Mouse (Mus musculus) heart, postnatal 36 days (tissue): ENCODE measurements around the gene A530064D06Rik. TPM values are rescaled to one million over a fixed set of nuclear protein-coding genes. Genes with fewer than 3 reads are reported as not detected.
"Not testable (repeated sequence)": the region's sequence is repeated elsewhere in the genome, so short reads cannot be mapped to it uniquely, and the experiment has no call there.

Experiments used
- DNase-seq, 2 experiments: peaks; one replicate each; pipeline ENCODE4 v3.0.0; 2021 to 2022
- intact Hi-C: fragments of 180-260 bp; cut with DNase I; formaldehyde crosslinking; loops from one replicate; pipeline ENCODE4 v1.15.1; 2025
- total RNA-seq, 2 experiments: library from RNA; stranded (reverse); gene quantifications; 2 replicates each; pipeline ENCODE4 v1.2.3; 2021

A530064D06Rik gene
- not detected for total RNA-seq

DNA sequence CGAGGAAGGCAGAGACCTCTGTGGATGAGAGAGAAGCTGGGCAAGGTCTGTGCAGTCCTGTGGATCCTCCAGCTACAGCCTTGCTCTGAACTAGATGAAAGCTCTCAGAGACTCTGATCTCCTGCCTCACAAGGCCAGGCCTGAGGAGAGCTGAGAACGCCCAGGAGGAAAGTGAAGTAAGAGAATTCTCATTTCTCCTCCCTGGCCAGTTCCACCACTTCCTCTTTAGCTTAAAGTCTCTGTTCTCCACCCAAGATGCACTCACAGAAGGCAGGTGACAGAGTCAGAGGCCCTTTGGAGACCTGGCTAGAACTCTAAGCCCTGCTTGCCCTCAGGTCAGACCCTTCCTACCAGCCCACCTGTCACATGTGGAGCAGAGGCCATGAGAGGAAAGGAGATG is at the start of gene A530064D06Rik:
TSS of gene A530064D06Rik (minus strand) at position 173 of the 400 bp plus-strand sequence.
- DNase-seq, intact Hi-C loops: not testable (repeated sequence)

DNA sequence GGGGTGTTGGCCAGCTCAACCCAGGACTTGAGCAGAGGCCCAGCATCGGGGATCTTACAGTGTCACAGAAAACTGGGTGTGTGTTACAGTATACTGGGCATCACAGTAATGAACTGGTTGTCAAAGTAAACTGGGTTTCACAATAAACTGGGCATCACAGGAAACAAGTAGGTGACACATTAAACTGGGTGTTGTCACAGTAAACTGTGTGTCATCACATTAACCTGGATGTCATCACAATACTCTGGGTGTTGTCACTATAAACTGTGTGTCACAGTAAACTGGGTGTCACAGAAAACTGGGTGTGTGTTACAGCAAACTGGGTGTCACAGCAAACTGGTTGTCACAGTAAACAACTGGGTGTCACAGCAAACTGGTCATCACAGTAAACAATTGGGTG is 48.4 kb upstream of the A530064D06Rik start:
- intact Hi-C loops: no loop called here

DNA sequence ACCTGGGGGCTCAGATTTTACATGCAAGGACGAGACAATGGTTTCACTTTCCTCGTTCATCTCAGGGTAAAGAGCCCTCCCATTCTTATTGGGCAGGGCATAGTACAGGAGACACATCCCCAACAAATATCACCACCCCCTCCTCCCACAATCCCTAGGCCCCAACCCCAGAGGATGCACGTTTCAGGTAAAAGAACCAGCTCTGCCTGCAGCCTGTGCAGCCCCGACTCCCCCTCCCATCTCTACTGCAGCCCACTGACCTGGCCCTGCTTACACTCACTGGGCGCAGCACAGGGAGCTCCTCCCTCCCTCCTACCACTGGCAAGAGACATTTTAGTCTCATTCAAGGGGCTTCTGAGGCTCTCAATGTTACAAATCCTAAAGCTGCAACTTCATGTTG is 46.4 kb upstream of the A530064D06Rik start:
- DNase-seq: no peak
- intact Hi-C loops: no loop called here

More for the DNA sequence above, 48.4 kb upstream of the A530064D06Rik start:
- no peak for DNase-seq

DNA sequence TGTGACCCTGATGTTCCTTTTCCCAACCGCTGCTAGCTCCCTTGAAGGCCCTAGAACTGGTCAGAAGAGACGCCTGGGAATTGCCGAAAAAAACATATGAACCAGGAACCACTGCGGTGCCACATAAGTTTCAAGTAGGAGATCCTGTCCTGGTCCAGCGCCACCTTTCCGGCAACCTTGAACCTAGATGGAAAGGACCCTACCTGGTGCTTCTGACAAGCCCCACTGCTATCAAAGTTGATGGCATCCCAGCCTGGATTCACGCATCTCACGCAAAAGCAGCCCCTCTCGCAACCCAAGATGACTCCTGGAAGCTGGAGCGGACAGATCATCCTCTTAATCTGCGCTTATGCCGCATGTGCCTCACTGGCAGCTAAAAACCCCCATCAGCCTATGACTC is 45.5 kb upstream of the A530064D06Rik start:
- intact Hi-C loops: no loop called here
- no peak for DNase-seq

DNA sequence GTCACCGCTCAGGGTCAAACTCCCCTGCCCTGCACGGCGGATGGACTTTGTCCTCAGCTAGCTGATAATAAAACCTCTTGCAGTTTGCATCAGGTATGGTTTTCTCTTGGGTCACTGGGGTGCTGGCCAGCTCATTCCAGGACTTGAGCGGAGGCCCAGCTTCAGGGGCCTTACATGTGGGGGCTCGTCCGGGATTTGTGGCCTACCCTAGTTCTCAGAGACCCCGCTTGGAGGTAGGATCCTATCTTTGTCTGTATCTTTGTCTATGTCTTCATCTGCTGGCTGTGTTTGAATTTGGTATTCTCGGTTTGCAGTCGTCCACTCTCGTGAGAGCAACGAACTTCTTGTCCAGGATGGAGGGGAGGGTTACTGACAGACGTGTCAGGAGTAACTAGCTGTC is 36.0 kb upstream of the A530064D06Rik start:
- DNase-seq: no peak
- intact Hi-C loops: no loop called here

DNA sequence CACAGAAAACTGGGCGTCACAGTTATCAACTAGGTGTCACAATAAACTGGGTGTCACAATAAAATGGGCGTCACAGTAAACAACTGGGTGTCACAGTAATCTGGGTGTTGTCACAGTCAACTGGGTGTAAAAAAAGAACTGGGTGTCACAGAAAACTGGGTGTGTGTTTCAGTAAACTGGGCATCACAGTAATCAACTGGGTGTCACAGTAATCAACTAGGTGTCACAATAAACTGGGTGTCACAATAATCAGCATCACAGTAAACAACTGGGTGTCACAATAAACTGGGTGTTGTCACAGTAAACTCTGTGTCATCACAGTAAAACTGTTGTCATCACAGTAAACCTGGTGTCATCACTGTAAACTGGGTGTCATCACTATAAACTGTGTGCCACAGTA is 25.3 kb upstream of the A530064D06Rik start:
- intact Hi-C loops: no loop called here
- no peak for DNase-seq

DNA sequence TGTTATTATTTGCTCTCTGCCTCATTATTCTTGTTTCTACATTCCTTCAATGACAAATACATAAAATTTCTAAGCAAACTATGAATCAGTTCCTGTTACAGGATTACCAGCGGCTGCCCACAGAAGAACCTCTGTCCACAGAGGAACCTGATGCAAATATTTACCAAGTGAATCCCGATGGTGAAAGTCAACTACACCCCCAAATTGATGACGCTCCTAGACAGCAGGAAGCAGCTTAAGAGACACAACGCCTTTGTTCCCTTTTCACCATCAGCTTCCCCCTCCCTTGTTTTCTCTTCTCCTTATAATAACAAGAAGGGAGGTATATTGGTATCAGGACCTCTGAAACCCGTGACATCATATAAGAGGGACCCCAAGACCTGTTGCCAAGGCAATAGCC is 18.2 kb upstream of the A530064D06Rik start:
- intact Hi-C loops: no loop called here
- no peak for DNase-seq

DNA sequence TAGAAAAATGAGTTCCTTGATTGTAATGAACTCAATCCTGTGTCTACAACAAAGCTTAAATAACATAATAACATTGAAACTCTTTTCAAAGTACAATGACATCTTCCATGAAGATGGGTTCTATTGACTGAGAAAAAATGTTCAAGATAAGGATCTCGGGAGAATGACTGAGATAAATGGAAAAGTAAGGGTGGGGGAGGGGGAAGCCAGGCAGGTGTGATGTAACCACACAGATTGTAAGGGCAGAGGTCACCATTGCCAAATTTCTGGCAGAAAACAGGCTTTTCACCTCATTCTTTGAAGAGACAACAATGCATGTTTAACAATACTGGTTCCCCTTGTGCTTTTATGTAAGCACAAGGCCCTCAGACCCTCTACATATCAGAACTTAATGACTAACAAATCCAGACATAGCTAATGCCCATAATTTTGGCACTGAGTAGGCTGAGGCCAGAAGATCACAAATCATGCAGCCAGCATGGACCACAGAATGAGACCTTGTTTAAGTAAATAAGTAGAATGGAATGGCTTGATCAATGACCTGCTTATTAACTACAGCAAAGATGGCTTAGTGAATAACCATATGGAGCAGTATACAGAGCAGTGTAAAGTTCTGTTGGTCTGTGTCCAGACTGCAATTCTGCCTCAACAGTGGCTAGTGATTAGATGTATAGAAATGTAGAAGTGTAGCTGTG is 9.5 kb downstream of the A530064D06Rik start:
- no peak for DNase-seq

DNA sequence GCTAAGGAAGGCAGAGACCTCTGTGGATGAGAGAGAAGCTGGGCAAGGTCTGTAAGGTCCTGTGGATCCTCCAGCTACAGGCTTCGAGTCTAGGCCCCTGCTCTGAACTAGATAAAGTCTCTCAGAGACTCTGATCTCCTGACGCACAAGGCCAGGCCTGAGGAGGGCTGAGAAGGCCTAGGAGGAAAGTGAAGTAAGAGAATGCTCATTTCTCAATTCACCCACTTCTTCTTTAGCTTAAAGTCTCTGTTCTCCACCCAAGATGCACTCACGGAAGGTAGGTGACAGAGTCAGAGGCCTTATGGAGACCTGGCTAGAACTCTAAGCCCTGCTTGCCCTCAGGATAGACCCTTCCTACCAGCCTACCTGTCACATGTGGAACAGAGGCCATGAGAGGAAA is 21.0 kb downstream of the A530064D06Rik start, which contains the start of gene 9830107B12Rik:
TSS of gene 9830107B12Rik (minus strand) at position 149 of the 400 bp plus-strand sequence.
- no peak for DNase-seq
- intact Hi-C loops: loop anchor here (10.0 kb wide), 1 partner anchor 169 kb away; the partner anchor contains the start of gene B430306N03Rik

More for the DNA sequence above, 9.5 kb downstream of the A530064D06Rik start:
- intact Hi-C loops: loop anchor here (2.0 kb wide), 1 partner anchor 23 kb away; no protein-coding TSS in a partner anchor

DNA sequence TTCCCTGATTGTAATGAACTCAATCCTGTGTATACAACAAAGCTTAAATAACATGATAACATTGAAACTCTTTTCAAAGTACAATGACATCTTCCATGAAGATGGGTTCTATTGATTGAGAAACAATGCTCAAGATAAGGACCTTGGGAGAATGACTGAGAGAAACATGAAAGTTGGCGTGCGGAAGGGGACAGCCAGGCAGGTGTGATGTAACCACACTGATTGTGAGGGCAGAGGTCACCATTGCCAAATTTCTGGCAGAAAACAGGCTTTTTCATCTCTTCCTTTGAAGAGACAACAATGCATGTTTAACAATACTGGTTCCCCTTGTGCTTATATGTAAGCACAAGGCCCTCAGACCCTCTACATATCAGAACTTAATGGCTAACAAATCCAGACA is 34.3 kb downstream of the A530064D06Rik start:
- DNase-seq: no peak
- intact Hi-C loops: no loop called here

DNA sequence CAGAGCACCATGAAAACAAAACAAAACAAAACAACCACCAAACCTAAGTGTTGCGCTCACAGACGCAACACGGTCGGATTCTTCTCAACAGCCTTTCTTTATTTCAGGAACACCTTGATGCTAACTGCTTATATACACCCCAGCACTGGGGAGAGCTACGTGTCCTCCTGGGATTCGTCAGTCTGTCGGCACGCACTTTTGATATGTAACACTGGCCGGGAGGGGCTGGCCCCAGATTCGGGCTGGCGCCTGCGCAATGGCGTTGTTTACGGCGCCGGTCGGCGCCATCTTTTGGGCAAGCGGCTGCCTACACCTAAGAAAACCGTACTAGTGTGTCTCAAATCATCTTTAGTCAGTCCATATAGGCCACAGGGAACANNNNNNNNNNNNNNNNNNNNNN is 46.6 kb downstream of the A530064D06Rik start:
- DNase-seq: no peak
- intact Hi-C loops: no loop called here

DNA sequence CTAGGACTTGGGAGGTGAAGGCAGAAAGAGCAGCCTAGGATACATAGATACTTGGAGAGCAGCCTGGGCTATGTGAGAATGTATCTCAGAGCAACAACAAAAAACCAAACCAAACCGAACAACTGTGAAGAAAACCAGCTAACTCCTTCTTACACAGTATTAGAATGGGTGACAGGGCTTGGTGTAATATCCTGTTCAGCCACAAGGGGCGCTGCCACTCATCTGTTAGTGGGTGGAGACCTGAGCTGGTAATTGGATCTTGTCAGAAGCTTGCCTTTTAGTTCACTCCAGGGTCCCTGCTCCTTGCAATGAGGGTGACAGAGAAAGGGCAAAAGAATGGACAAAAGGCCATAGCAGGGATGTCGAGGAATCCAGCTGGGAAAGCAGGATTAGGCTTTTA is 47.4 kb downstream of the A530064D06Rik start:
- intact Hi-C loops: no loop called here
- peak; percentile 69 to 83 for DNase-seq

DNA sequence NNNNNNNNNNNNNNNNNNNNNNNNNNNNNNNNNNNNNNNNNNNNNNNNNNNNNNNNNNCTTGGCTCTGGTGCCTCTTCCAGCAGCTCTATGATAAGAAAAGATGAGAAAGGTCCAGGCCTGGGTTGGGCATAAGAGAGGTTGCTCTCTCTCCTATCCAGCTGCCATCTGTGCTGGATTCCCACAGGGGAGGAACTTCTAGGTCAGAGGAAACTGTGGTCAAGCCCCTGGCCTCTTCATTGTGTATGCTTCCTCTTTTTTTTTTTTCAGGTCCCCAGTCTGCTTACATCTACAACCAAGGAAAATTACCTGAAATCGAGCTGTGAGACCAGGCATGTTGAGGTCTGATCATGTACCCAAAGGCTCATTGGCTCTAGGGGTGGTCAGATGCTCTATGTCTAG is 48.5 kb downstream of the A530064D06Rik start:
- DNase-seq: no peak
- intact Hi-C loops: no loop called here

DNA sequence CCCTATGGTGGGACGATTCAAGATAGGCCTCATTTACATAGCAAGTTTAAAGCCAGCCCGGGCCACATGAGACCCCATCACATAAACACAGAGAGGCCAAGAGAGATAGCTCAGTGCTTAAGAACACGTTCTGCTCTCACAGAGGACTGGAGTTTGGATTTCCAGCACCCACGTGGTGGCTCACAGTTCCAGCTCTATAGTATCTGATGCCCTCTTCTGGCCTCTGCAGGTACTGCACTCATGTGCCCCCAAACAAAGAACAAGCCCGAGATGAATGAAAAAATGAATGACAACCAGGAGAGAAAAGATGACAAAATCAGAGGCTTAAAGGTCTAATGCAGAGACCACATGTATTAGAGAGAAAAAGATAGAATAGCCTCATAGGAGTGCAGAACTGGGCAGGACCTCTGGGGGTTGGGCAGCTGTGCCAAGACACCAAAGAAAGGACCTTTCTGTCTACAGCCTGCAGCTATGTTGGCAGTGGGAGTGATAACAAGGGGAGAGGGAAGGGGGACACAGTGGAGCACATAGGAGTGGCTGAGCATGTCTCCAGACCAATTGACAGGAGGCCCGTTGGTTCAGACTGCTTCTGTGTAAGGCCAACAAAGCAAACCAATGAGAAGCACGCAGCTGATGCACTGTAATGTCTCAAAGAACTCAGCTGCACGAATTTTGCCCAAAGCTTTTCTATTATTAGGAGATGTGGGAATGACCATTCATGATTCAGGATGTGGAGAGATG is 56.4 kb downstream of the A530064D06Rik start:
- intact Hi-C loops: no loop called here

DNA sequence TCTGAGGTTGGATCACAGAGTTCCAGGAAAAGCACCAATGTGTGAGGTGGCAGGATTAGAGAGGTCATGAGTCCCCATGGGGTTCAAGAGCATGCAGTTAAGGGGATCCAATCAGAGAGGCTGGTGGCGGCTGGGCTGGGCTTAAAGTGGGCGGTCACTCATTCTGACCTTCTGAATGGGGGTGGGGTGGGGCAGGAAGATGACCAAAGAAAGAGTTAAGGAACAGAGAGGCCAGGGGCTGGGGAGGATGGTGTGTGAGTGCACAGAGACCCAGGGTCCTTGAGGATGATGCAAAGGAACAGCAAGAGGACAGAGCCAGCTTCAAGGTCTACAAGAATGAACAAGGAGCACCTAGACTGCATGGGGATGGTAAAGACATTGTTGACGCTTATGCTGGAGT is 58.6 kb downstream of the A530064D06Rik start:
- DNase-seq: no peak
- intact Hi-C loops: no loop called here

More for the DNA sequence above, 56.4 kb downstream of the A530064D06Rik start:
- DNase-seq: peak; percentile 24 to 48

DNA sequence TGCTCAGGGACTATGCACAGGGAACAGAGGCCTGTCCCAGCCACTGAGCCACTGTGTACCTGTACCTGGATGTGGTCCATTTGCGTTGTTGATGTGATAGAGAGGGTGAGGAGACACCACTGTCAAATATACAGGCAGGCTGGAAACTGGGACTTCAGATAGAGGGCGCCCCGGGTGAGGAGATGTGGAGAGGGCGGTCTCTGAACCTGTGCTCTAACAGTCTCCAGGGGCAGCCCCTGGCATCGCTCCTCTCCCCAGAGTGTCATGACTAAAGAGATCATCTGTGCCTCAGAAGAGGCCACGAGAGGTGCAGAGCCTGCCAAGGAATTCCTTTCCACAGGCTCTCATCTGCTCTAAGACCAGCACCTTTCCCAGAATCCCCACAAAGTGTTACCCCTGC is 59.2 kb downstream of the A530064D06Rik start:
- DNase-seq: no peak
- intact Hi-C loops: no loop called here

DNA sequence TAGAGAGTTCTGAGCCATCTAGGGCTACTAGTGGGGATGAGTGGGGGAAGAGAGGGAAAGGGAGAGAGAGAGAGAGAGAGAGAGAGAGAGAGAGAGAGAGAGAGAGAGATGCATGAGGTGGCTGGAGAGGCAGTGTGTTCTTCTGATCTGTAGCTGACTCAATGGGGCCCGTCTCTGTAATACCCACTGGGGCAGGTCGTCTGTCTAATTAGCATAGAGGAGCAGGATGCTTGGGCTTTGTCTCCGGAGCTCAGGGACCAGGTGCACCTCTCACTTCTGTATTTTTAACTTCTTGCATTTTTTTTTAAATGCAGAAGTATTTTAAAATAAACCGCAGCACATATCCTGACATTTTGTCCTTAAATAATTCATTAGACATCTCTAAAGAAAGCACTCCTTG is 59.7 kb downstream of the A530064D06Rik start:
- intact Hi-C loops: no loop called here
- DNase-seq: no peak

DNA sequence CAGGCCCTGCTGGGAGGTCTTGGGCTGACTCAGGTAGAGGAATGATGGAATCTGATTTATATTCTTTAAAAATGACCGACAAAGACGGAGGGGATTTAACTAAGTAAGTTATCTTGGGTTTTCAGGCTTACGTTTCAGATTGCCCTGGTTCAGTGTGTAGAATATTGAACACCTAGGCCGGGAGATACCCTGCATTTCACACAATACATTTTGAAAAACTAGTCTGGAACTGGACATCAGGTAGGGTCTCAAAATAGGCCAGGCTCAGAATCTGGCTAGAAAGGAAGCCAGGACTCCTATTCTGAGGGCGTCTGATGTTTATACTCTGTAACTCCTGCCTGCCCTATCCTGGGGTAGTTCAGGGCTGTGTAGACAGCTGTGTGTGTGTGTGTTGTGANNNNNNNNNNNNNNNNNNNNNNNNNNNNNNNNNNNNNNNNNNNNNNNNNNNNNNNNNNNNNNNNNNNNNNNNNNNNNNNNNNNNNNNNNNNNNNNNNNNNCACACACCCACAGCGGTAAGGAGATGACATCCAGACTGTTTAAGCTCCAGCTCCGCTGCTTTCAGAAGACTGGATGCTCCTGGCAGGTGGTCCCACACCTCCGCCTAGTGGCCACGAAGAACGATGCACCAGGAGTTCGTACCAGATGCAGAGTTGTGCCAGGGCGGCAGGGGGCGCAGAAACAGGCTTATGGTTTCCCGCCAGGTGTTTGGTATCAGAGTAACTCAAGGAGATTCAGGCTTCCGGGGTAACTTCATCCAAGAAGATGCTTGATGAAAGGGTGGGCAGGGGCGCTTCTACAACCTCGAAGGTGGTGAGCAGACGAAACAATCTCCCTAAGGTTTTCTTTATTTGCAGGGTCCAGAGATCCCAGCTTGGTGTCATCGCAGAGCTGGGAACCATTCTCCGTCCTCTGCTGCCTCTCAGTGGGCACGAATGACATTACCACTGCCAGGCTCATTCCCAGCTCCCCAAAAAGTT is 66.3 kb downstream of the A530064D06Rik start:
- intact Hi-C loops: loop anchor here (1.0 kb wide), 3 partner anchors 227 to 307 kb away; no protein-coding TSS in a partner anchor
- DNase-seq: peak; percentile 80

DNA sequence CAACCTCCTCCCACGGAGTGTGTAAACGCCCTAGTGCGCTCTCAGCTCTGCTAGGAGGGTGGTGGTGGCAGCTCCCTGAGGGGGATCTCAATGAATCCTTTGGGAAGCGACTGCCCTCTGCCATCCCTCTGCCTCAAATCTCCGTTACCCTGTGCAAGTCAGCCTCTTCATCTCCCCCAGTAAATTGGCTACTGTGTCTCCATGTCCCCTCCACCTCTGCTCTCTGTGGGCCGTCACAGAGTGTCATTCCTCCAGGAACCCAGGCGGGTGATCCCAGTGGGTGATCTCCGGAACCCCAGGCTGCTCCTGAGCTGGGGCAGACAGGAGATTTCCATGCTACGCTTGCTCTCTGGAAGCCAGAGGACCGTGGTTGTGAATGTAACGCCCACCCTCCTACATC is 67.8 kb downstream of the A530064D06Rik start:
- no peak for DNase-seq

More for the DNA sequence above, 67.8 kb downstream of the A530064D06Rik start:
- intact Hi-C loops: loop anchor here (5.0 kb wide), 1 partner anchor 42 kb away; no protein-coding TSS in a partner anchor
